Mouse (Mus musculus) Muller cell, postnatal 12 days (primary cell): Measurements from ENCODE around the gene Acvrl1.

ENCODE experiments used
- DNase-seq: peaks from one replicate; pipeline ENCODE4 v3.0.0-alpha.2; 2015; ENCODE audit errors: inconsistent ontology term

Gene Acvrl1

DNA sequence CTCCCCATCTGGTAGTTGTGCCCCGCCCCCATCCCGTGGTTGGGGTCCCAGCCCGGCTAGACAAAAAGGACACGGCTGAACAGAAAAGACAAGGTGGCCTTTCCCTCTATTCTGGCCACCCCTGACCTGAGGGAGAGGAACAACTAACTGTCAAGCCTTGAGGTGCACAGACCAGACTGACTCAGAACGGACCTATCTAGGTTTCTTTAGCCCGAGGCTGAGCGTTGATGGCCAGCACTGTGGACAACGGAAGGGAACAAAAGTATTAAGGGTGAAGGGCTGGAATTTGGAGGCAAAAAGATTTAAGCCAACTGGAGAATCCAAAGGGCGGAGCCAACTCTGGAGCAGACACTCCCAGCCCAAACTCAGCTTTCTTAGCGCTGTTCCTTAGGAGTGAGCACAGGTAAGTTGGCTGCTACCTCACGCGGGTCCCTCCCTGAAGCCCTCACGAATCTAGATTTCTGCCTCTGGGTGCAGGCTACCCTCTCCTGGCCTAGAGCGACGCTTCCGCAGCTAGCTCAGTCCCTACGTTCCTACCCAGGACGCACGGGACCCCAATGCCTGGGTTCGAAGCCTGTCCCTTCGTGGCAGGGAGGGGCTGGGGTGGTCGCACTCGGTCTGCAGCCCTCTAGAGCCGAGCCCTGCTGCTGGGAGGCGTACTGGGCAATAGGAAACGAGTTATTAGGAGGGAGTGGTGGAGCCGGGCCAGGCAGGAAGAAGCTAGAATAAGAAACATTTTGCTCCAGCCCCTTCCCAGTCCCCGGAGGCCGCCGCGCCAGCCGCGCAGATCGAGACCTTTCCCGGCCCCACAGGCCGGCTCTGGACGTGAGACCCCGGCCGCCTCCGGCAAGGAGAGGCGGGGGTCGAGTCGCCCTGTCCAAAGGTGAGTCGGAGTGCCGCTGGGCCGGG, at the start of gene Acvrl1:
Acvrl1 (plus strand) TSS at position 342 of the 909 bp plus-strand sequence.
- DNase-seq, result no peak

- peak; percentile 91 for DNase-seq
These were observed 49.6 kb upstream of the Acvrl1 start for GRCm38 (mm10) chr15:101078731-101079156.

- DNase-seq, result no peak
These were observed 48.2 kb upstream of the Acvrl1 start for GRCm38 (mm10) chr15:101080031-101080520.

GRCm38 (mm10) chr15:101081035-101081548, 47.2 kb upstream of the Acvrl1 start:
- no peak for DNase-seq

- no peak for DNase-seq
These were observed 46.1 kb upstream of the Acvrl1 start for GRCm38 (mm10) chr15:101082236-101082635.

- no peak for DNase-seq
These were observed 43.8 kb upstream of the Acvrl1 start for GRCm38 (mm10) chr15:101084499-101084898.

DNA sequence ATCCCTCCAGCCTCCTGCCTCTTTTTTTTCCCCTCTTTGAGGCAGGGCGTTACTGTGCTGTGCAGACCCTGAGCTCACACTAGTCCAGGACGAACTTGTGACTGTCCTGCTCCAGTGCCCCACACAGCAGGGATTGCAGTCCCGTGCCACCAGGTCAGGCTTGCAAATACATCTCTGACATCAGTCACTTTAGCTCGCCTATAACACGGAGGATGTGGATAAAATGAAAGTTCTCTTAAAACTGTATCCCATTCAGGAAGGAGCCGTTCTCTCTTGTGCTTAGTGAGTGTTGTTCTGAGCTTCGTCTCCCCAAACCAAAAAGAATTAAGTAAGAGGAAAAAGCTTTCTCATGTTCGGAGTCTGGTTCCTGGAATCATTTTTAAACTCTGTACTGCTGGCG, 41.9 kb upstream of the Acvrl1 start:
- DNase-seq, result no peak

- DNase-seq, result peak; percentile 93
These were observed 41.4 kb upstream of the Acvrl1 start for GRCm38 (mm10) chr15:101086956-101087355.

DNA sequence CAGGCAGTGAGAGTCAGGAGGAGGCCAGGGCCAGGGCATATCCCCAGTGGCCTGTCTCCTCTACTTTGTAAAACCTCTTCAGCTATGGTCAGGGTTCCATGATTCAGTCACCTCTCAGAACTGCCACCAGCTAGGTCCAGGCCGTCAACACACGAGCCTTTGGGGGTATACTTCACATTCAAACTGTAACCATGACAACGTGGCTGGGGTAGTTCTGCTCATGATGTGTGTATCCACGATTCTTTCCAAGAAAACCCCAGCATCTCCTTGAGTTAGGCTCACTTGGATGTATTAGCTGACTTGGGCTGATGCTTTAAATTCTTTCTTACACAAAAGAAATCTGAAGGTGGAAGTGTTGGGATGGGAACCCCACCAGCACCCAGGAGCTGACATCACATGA, 40.0 kb upstream of the Acvrl1 start:
- DNase-seq, result no peak

- no peak for DNase-seq
These were observed 36.8 kb upstream of the Acvrl1 start for GRCm38 (mm10) chr15:101091551-101091950.

DNA sequence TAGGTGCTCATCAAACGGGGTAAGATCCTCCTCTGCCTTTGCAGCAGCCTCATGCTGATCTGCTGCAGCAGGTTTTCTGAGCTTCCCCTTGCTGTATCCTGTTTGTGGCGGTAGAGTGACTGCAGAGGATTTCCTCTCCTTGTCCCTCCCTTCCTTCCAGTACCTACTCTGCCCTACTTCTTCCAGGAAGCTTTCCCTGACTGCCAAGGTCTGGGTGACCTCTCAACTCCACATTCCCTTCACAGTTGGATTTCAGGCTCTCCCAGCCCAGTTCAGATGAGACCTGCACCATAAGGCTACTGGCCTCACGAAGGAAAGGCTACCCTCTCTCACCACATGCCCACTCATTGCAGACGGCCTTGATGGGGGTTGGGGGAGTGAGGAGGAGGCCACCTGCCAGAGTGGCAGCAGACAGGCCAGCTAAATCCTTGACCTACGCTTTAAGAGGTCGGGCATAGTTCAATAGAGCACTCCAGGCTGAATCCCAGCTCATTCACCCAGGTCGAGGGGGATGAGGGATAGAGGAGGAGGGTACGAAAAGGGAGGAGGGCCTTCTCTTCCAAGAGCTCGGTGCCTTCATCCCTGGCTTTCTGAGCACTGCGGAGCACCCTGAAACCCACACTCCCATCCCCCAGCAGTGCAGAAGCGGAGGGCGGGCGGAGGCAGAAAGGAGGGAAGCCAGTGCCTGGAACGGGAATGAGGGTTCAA, 36.0 kb upstream of the Acvrl1 start:
- no peak for DNase-seq

GRCm38 (mm10) chr15:101092829-101093648, 35.3 kb upstream of the Acvrl1 start:
- peak; percentile 82 for DNase-seq

- no peak for DNase-seq
These were observed 34.3 kb upstream of the Acvrl1 start for GRCm38 (mm10) chr15:101093988-101094387.

GRCm38 (mm10) chr15:101094979-101095378, 33.3 kb upstream of the Acvrl1 start:
- no peak for DNase-seq

DNA sequence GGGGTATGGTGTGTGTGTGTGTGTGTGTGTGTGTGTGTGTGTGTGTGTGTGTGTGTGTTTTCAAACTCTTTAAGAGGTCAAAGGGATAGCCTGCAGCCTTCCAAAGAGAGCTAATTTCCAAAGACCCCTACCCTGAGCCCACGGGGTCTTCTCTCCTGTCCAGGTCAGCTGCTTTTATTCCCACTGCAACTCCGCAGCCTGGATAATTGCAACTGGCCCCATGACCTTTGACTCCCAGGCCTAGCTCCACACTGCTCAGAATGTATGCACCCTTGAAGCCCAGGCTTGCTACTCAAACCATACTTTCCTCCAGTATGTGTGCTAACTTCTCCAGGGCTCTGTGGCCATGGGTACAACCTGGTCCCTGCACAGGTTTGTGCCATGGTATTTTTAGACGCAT, 32.9 kb upstream of the Acvrl1 start:
- no peak for DNase-seq

DNA sequence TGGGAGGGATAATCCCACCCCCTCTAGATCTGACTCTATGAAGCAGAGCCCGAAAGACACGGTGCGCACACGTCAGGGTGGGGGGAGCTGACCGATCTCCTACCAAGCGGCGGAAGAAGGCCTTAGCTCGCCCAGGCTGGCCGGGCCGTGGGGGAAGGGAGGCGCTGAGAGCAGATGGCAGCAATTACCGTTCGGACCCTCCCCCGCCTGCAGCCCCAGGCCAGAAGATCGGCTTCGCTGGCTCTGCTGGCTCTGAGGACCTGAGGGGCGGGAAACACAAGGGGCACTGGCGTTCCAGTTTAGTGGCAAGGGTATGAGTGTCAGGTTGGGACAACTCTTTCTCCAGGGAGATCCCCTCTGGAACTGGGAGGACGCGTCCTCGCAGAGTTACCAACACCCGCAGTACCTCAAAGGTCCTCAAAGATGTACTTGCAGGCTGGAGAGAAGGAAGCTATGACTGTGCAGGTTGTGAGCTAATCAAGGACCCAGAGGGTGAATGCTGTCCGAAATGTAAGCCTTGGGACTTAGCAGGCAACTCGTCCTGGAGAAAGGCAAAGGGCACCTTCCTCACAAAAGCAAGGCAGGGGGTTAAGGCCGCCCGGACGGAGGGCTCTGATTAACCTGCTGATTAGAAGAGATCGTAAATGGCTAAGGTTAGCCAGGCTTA, 30.2 kb upstream of the Acvrl1 start:
- DNase-seq, result peak; percentile 51

- DNase-seq, result no peak
These were observed 27.3 kb upstream of the Acvrl1 start for GRCm38 (mm10) chr15:101100996-101101395.

DNA sequence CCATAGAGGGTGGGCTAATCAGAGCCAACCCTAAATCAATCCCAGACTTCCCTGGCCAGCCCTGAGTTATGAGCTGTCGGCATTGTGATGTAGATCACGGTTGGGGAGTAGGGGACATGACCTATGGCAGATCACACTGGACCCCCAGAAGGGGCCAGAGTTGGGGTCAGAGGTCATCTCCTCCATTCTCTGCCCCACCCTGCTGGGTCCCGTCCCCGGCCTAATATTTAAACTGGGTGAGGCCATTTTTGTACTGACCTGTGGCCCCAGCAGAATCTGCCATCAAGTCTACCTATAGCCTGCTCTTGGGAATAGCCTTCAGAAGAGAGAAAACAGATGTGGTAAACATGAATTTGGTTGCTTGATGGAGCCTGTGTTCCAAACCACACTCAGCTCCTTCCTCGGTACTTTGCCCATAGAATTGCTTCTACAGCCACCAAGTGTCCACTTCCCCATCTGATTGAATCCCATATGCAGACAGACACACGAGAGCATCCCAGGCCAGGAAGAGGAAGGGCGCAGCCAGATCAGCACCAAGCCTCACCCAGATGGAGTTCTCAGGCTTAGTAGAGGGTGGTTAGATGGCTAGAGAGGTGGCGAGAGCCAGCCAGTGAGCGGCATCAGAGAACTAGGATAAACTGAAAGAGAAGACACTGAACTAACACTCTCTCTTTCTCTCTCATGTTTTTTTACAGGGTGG, 24.6 kb upstream of the Acvrl1 start:
- no peak for DNase-seq

- DNase-seq, result peak; percentile 86
These were observed 22.8 kb upstream of the Acvrl1 start for GRCm38 (mm10) chr15:101105496-101105994.

- no peak for DNase-seq
These were observed 22.3 kb upstream of the Acvrl1 start for GRCm38 (mm10) chr15:101106011-101106410.
